Mouse (Mus musculus) gastrocnemius, postnatal 36 days (tissue): Measurements from ENCODE around the gene Olfr68. TPM values are rescaled to one million over a fixed set of nuclear protein-coding genes. Genes with fewer than 3 reads are reported as not detected.
"Not testable (repeated sequence)": the region's sequence is repeated elsewhere in the genome, so short reads cannot be mapped to it uniquely, and the experiment has no call there.

ENCODE experiments used
- DNase-seq, 2 experiments: peaks; one replicate each; pipeline ENCODE4 v3.0.0; 2022
- intact Hi-C: fragments of 180-260 bp; cut with DNase I; formaldehyde crosslinking; loops from one replicate; pipeline ENCODE4 v1.15.1; 2025
- long read RNA-seq, 2 experiments: library from polyadenylated mRNA; stranded (forward); transcript quantifications; one replicate each; pipeline ENCODE4 v2.0.0; 2021
- total RNA-seq, 2 experiments: library from RNA; stranded (reverse); gene quantifications; 2 replicates each; pipeline ENCODE4 v1.2.3; 2021

Gene Olfr68
- total RNA-seq, result not detected
- long read RNA-seq, experiment 1, result 0 reads
- long read RNA-seq, experiment 2, result 0 reads

DNA sequence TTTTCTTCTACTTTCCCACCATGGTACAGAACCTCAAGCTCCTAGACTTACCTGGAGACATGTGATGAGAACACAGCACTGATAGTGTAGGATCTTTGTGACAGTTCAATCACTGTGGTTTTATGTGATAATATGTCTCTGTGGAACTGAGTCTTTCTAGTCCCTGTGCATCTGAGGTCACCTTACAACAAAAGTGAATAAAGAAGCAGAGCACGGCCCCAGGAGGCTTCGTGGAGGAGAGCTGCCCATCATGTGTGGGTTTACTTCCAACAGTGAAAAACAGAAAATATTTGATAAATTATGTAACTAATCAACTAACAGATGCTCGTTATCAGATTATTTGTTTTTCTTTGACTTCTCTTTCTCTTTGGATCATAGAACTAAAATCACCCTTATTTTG is at the start of gene Olfr68:
Gene Olfr68, minus strand, starts transcription at position 101 of the 400 bp plus-strand sequence.
- intact Hi-C loops, result no loop called here
- DNase-seq, result no peak

DNA sequence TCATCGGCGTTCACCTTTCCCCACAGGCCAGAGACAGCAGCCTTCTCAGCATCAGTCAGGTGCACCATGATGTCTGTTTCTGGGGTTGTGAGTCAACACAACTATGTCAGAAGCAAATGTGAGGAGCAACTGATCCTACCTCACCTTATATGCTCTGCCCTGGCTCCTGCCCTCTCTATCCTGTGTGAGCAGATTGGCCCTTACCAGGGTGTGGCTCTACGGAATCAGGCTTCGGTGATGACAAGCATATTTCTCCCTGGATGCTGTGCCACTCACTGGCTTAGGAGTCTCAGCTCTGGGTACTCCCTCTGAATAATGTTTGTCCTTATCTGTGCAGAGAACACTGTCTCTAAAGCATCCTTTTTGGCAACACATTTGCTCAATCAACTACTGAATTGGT is 48.3 kb upstream of the Olfr68 start, which contains the start of gene Hbb-bs:
Gene Hbb-bs, minus strand, starts transcription at position 289 of the 400 bp plus-strand sequence.
- DNase-seq, result no peak

DNA sequence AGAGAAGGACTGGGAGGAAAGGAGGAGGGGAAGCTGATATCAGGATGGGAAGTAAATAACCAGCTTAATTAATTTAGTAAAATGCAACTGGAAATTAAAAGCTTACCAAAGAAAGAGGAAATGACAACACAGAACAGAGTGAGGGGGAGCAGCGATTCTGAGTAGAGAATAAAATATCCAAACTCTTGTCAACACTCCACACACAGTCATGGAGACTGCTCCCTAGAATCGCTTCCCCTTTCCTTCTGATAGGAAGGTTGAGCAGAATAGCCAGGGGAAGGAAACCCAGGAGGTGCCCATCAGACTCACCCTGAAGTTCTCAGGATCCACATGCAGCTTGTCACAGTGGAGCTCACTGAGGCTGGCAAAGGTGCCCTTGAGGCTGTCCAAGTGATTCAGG is 47.6 kb upstream of the Olfr68 start:
- intact Hi-C loops, DNase-seq: not testable (repeated sequence)

More for the DNA sequence above, 48.3 kb upstream of the Olfr68 start, which contains the start of gene Hbb-bs:
- intact Hi-C loops, result no loop called here

DNA sequence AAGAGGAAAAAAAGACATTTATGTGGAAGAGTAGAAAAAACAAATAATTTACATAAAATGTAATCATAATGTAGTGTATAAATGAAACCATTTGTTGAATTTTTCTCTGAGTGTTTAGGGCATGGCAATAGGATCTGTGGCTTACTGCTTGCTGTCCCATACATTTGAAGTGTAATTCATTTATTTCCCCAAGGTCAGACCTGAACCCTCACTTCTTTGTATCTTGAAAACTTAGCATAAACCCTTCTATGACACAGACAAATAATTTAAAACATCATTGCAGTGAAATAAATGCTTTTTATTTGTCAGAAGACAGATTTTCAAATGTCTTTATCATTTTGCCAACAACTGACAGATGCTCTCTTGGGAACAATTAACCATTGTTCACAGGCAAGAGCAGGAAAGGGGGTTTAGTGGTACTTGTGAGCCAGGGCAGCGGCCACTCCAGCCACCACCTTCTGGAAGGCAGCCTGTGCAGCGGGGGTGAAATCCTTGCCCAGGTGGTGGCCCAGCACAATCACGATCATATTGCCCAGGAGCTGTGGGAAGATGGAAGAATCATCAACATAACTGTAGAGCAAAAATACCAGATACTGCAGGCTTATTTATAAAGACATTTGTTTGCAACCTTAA is 46.9 kb upstream of the Olfr68 start:
- no peak for DNase-seq
- intact Hi-C loops, result no loop called here

DNA sequence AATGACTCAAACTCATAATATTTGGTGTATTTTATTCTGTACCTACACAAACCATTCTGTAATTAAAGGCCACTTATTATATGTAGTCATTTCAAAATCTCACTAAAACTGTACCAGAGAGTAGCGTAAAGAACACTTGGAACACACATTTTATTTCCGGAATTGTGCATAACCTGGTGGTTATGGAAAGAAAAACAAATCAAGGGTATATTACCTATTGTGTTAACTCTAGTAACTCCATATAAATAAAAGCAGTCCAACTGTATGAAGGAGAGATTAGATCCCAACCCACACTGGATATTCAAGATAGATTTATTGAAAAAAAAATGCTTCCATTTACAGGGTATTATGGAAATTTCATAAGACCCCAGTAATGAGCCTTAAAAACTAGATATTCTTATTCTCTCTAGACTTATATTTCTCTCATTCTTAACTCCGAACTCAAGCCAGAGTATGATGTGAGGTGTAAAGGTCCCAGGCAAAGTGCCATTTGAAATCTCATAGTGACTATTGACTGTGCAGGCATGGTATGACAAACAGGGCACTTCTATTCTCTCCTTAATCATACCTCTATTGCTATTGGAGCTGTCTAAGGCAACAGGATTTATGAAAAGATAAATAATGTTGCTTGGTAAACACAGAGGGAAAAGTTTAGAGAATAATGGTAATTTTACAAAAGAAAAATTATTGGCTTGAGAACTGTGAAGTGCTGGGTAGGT is 46.2 kb upstream of the Olfr68 start:
- intact Hi-C loops, result no loop called here
- no peak for DNase-seq

DNA sequence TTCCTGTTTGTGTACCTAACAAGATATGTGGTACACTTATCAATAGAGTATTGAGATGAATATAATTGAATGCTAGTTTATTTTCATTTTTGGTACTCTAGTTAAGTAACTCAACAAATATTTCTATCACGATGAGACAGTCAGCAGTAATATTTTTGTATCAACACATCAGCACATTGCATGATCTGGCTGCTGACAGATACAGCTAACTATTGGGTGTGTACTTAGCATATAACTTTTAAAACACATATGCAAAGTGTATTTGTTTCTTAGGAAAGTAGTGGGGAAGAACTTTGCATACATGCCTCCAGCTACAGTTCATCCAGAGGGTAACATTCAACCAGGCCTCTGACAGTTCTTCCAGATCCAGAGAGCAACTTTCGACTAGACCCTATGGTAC is 45.1 kb upstream of the Olfr68 start:
- intact Hi-C loops, result no loop called here
- DNase-seq, result no peak

DNA sequence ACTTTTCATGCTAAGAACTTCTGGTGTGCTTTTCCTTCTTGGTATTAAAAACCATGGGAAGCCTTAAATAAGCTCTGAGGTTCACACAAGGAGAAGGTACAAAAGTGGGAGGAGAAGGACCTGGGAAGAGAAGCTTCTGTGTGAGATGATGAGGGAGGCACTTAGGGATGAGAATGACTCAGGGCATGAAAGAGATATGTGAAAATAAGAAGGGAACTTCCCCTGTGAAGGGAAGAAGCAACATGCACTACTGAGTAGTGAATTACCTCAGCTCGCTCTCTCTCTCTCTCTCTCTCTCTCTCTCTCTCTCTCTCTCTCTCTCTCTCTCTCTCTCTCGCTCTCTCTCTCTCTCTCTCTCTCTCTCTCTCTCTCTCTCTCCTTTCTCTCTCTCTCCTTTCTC is 35.6 kb upstream of the Olfr68 start:
- DNase-seq, intact Hi-C loops: not testable (repeated sequence)

DNA sequence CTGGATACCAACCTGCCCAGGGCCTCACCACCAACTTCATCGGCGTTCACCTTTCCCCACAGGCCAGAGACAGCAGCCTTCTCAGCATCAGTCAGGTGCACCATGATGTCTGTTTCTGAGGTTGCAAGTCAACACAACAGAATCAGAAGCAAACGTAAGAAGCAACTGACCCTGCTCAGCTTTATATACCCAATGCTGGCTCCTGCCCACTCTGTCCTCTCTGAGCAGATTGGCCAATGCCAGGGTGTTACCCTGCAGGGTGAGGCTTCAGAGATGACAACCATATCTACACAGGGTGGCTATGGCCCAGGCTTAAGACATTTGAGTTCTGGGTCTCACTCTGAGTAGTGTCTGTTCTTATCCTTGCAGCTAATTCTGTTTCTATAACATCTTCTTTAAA is 34.3 kb upstream of the Olfr68 start, which contains the start of gene Hbb-bt:
Gene Hbb-bt, minus strand, starts transcription at position 231 of the 400 bp plus-strand sequence.
- DNase-seq, result no peak
- intact Hi-C loops, result no loop called here

DNA sequence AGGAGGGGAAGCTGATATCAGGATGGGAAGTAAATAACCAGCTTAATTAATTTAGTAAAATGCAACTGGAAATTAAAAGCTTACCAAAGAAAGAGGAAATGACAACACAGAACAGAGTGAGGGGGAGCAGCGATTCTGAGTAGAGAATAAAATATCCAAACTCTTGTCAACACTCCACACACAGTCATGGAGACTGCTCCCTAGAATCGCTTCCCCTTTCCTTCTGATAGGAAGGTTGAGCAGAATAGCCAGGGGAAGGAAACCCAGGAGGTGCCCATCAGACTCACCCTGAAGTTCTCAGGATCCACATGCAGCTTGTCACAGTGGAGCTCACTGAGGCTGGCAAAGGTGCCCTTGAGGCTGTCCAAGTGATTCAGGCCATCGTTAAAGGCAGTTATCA is 33.7 kb upstream of the Olfr68 start:
- intact Hi-C loops, DNase-seq: not testable (repeated sequence)

DNA sequence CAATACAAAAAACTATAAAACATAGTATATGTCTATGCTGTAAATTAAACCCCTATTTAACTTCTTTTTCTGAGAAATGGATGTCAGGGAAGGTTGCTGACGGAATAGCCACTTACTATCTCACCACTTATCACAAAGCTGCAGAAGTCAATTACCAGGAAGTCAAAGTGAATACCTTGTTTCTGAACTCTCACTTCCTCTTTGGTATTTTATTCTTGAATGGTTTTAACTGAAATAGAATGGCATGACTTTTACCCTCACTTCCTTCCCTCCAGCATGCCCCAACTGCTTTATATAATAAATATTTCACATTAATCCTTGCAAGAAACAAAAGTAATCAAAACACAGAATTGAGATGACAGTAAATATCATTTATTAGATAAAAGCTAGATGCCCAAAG is 32.7 kb upstream of the Olfr68 start:
- intact Hi-C loops, result no loop called here
- DNase-seq, result no peak

DNA sequence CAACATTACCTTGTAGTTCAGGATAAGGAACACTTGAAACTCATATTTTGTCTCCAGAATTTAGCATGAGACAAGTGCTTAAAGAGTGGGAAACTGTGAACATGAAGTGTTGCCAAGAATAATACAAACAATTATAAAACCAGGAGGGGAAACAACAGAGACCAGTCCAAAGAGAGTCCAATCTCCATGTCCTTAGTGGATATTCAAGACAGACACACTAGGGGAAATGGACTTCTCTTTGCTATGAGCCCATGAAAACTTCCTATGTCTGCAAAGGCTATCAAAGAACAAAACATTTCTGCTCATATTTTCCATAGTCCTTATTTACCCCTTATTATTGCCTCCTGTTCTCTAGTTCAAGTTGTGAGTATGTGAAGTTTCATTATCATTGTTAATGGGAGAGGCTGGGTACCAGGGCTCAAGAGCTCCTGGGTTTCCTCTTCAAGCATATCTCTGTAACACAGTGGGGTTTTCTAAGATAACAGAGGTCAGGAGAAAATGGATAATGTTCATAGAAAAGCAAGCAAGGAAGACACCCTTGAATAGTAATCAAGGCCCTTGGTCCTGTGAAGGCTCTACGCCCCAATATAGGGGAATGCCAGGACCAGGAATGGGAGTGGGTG is 31.8 kb upstream of the Olfr68 start:
- no peak for DNase-seq
- intact Hi-C loops, result no loop called here

DNA sequence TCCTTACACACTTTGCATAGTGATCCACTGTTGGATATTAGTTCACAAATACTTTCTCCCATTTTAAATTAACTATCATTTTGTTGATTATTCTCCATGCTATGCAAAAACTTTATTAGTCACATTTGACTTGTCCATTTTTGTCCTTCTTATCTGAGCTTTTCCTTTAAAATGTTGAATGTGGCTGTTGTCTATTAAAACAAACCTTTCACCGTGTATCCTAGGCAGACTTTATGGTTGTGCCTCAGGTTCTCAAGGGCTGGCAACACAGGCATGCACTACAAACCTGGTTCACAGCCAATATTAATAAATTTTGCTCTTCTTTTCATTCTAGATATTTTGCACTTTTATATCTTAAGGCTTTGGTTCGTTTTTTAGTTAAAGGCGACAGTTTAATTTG is 31.2 kb upstream of the Olfr68 start:
- intact Hi-C loops, result no loop called here
- no peak for DNase-seq

DNA sequence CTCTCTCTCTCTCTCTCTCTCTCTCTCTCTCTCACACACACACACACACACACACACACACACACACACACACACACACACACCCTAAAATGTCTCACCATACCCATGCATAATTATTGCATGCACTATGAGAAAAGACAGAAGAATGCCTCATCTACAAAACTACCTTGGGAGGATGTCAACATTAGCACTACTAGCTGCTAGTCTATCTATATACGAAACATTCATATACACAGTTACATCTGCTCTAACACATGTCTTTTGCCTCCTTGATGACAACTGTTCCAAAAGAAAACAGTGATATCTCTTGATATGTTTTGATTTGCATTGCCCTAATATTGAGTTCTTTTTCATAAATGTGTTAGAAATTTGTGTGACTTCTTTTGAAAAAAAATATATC is 30.8 kb upstream of the Olfr68 start:
- intact Hi-C loops, result no loop called here
- no peak for DNase-seq

DNA sequence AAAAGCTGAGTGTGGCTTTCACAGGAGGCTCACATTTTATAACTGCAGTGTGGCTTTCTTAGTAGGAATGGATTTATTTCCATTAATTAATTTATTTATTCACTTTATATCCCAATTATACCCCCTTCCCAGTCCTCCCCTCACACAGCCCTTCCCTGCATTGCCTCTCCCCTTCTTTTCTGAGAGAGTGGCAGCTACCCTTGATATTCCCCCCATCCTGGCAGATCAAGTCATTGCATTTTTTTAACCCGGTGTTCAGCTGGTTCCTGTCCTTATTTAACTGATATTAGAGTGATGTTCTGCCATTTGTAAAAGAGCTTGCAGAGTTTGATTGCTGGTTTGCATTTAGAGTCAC is 30.3 kb upstream of the Olfr68 start:
- intact Hi-C loops, result no loop called here
- DNase-seq, result no peak

DNA sequence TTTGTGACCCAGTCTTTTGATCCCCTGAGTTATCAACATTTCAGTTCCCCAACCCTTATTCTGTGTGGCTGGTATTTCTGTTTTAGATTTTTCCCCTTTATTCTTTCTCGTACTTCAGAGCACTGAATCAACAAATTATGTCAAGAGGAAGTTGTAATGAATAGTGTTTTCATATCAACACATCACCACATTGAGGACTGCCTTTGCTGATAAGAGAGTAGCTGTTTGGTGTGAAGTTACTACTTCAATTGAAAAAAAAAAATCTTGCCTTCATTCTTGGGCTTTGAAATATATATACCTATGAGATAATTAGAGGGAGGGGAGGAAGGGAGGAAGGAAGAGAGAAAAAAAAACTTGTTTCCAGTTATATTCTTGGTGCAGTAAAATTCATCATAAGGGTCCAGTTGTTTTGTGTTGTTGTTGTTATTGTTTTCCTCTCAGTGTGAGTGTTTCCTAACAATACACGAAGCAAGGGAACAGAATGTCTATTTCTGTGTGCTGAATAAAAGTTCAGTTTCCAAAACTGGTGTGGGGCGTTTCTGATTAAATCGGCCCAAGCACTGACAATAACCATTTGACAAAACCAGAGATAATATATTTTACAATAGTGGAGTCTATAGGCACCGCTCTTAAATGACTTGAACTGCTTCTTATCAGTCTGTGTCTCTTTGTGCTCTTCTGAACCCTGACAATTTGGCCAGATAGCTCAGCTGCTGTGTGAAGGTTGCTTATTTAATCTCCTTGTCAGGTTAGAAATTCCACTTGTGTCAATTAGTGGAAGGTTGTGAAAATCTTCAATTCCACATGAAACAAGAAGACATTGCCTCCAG is 29.7 kb upstream of the Olfr68 start:
- intact Hi-C loops, result no loop called here
- no peak for DNase-seq

DNA sequence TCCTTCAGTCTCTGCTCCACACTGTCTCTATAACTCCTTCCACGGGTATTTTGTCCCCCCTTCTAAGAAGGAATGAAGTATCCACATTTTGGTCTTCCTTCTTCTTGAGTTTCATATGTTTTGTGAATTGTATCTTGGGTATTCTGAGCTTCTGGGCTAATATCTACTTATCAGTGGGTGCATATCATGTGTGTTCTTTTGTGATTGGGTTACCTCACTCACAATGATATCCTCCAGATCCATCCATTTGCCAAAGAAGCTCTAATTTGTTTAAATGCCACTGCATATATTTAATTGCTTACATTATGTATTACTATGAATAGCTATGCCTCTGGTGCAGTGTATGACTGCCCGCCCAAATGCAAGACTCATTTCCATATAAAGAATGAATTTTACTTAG is 28.6 kb upstream of the Olfr68 start:
- DNase-seq, intact Hi-C loops: not testable (repeated sequence)

DNA sequence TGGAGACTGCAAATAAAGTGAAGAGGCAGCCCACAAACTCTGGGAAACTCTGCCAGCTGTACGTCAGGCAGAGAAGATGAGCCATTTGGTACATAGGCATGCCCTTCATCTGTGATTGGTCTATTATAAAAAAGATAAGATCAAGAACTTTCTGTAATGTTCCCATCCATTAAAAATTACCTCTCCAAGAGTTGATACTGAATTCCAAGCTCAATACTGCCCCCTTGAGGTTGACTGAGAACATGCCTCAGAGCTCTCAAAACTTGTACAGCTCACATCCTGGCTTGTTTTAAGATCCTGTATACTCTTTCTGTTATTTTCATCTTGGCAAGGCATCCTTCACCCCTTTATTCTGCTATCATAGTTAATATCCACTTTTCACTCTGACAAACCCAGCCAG is 27.4 kb upstream of the Olfr68 start:
- intact Hi-C loops, result no loop called here
- DNase-seq, result no peak

DNA sequence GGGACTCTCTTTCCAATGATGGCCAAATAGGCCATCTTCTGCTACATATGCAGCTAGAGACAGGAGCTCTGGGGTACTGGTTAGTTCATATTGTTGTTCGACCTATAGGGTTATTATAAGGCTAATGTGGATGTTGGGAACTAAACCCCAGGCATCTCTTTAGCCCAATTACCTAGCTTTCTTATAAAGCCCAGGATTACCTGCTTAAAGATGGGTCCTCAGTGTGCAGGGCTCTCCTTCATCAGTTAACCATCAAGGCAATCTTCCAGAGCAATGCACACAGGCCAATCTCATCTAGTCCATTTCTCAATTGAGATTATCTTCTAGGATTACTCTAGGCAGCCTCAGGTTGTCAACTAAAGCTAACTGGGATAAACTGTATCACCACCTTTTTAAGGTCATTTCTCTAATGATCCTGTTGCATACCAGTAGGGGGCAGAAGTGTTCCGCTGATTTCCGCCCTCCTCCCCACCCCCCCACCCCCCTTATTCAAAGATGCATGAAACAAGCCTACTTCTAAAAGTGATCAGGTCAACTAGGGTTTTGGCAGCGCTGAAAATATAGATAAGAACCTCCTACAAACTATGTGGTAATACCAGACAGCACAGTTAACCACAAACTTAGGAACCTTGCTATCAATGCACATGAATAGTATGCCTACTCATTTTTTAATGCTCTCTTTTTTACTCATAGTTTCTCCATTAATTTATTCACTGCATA is 13.3 kb upstream of the Olfr68 start:
- intact Hi-C loops, result no loop called here
- no peak for DNase-seq

DNA sequence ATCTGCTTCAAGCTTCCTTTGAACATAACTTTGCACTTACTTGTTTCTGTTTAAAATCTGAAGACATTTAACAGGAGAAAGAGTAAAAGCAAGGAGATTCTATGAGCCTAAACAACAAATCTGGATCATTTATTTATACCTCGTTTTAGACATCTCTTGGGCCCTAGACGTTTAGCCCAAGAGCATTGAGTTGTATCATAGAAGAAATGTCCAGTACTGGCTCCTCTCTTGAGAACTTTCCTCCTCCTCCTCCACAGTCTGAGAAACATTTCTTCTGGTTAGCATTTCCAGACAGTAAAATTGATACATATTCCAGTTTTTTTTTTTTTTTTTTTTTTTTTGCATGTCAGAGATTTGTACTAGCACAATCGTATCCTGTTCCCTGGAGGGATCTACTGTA is 12.2 kb upstream of the Olfr68 start, which contains the start of gene Olfr67:
Gene Olfr67, minus strand, starts transcription at position 101 of the 400 bp plus-strand sequence.
- intact Hi-C loops, result no loop called here

DNA sequence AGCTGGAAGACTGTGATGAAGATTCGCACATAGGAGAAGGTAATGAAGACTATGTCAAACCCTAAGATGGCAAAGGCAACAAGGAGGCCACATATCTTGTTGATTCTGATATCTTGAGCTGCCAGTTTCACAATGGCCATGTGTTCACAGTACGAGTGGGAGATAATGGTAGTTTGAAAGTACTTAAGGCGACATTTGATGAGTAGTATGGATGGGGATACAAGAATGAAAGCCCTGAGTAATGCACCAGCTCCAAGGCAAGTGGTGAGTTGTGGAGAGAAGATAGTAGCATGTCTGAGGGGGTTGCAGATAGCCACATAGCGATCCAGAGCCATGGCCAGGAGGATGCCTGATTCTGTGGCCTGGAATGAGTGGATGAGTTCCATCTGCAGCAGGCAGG is 1.8 kb downstream of the Olfr68 start:
- intact Hi-C loops, DNase-seq: not testable (repeated sequence)

More for the DNA sequence above, 12.2 kb upstream of the Olfr68 start, which contains the start of gene Olfr67:
- no peak for DNase-seq
